Mouse (Mus musculus): ENCODE data around the gene Arhgap33. TPM values are rescaled to one million over a fixed set of nuclear protein-coding genes. Genes with fewer than 3 reads are reported as not detected.

The Arhgap33 gene
- 1 to 10 TPM in 1 of 2 experiments, under 1 TPM in 1; 0.49 to 1.0 TPM for total RNA-seq (2021)
- long read RNA-seq, experiment 1 = 0 reads
- long read RNA-seq, experiment 2 = 0 reads

DNA sequence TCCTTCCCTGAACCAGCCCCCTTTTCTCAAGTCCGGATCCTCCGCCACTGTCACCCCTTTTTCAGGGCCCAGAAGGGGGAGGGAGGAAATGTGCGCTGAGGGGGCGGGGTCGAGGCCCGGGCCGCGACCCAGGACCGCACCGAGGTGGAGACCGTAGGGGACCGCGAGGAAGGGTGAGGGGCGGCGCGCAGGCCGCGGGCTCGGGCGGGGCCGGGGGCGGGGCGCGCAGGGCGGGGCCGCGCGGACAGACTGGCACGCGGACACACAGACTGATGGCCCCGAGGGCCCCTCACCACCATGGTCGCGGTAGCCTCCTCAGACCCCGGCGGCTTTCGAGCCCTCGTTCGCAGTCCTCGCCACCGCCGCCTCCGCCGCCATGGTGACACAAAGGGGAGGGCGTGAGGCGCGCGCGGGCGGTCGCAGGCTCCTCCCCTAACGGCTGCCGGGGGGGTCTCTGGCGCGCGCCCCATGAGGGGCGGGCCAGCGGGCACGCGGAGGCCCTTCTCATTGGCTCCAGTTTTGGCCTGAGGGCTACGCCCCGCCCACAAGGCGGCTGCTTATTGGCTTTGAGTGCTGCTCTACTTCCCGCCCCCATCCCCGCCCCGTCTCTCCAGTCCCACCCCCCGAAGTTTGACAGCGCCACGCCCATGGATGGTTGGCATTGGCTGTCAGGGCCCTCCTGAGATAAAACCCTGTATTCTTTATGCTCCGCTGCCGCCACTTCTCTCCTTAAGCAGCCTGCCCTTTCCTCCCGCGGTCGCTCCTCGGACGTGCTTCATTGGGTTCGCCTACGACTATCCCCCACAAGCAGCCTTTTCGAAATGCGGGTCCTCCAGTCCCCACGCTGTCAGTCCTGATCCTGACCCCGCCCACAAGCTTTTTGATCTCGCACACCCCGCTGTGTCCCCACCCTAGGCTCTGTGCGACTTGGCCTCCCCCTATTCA lies at the start of gene Arhgap33:
Arhgap33 (minus strand) TSS at position 428 of the 945 bp plus-strand sequence.
- intact Hi-C loops (cut with DNase I) = loop anchor here (10.0 kb wide), 1 partner anchor 200 kb away; no protein-coding TSS in a partner anchor
- peak; percentile 90 to 94 for DNase-seq

DNA sequence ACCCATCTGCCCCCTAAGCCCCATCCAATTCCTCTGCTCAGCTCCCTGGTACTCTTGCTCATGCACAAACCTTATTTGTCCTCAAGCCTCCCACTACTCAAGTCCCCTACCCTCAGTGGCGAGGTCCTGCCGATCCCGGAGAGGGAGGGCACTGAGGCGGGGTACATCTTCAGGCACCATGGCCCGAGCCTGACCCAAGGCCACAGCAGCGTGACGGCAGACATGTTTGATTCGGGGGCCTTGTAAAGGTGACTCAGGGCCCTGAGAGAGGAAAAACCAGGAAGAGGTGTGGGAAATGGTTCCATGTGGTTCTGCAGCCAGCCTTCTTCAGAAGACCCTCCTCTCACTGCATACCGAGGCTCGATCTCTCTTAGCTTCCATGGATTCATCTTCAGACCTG lies 49.5 kb upstream of the Arhgap33 start:
- intact Hi-C loops (cut with DNase I) = no loop called here
- DNase-seq = no peak

DNA sequence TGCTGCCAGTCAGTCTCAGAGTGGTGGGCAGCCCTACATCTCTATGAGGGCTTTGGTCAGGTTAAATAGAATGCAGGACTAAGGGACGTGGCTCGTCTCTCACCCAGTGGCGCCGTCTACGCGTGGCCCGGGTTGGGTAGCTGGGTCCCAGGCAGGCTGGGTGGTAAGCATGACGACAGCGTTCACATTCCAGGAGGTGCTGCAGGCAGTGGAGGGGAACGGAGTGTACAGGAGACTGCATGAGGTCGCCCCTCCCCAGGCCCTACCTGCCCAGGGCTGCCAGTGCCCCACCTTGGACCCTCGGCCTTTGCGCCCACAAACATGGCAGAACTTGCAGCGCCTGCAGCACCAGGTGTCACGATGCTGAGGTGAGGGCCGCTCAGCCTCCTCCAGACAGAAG lies 46.7 kb upstream of the Arhgap33 start:
- DNase-seq = no peak
- intact Hi-C loops (cut with DNase I) = no loop called here

DNA sequence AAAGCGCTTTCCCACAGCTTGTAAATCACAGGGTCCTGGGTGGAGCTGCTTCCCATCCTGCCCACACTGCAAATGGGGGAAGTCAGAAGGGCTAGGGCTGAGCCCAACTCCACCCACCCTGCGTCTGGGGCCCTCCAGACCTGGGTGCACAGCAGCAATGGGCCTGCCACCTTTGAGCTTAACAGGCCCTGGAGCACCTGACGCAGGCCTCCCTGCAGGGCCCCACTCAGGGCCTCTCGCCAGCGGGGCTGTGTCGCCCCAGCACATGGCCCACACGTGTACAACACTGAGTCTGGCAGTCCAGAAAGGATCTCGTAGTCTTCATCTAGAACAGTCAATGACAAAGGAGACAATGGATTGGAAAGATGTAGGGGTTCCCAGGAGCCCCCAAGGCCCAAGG lies 45.1 kb upstream of the Arhgap33 start:
- DNase-seq = no peak
- intact Hi-C loops (cut with DNase I) = no loop called here

DNA sequence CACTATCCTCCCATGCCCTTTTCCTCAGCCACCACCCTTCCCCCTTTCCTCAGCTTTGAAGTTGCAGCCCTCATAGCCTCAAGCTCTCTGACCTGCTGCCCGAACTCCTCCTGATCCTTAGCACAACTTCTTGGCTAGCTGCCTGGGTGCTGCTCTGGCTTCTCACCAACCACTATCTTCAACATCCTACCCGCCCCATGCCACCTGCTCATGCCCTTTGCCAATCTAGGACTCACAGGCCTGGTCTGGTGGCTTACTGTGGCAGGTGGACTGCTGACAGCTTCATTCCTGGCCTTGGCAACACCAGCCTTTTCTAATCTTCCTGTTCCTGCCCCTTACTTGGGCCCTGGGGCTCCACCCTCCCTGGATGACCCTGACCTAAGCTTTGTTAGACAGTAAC lies 38.1 kb upstream of the Arhgap33 start:
- DNase-seq = peak; percentile 71 to 75
- intact Hi-C loops (cut with DNase I) = no loop called here

DNA sequence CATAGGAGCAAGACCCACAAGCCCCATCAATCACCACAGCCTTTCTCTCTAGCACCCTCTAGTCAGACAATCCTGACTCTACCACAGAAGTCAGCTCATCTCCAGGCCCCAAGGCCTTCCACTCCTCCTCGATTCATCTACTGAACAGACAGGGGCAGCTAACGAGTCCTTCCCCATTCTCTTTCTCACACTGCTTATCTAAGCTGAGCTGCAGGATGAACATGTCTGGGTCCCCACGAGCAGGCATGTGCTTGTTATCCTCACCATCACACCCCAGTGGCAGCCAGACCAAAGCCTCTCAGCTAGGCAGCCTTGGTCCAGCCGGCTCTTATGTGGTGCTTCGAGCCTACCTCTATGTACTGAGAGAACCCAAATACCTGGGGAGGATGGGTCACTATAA lies 37.5 kb upstream of the Arhgap33 start:
- intact Hi-C loops (cut with DNase I) = no loop called here
- no peak for DNase-seq

DNA sequence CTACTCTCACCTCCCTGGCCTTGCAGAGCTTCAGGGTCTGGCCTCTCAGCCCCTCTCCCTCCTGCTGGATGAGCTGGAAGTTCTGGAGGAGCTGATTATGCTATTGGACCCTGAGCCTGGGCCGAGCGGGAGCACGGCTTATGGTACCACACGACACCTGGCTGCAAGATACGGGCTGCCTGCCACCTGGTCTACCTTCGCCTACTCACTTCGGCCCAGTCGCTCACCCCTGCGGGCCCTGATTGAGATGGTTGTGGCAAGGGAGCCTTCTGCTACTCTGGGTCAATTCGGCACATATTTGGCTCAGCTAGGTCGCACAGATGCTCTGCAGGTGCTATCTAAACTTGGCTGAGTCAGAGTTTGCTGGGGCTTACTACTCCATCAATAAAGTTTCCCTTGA lies 32.7 kb upstream of the Arhgap33 start:
- intact Hi-C loops (cut with DNase I) = no loop called here
- no peak for DNase-seq

DNA sequence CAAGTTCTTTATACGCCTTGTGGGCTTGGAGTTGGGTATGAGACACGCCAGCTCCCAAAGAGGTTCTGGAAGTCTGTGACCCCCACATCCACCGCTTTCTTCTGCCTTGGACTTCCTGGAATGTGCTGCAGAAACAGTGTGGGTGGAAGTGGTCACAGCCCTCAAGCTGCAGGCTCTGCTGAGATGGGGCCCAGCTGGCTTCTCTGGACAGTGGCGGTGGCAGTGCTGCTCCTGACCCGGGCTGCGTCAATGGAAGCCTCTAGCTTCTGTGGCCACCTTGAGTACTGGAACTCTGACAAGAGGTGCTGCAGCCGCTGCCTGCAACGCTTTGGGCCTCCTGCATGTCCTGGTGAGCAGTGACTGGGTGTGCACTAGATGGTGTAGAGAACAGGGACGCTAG lies 31.2 kb upstream of the Arhgap33 start:
- no peak for DNase-seq
- intact Hi-C loops (cut with DNase I) = no loop called here

DNA sequence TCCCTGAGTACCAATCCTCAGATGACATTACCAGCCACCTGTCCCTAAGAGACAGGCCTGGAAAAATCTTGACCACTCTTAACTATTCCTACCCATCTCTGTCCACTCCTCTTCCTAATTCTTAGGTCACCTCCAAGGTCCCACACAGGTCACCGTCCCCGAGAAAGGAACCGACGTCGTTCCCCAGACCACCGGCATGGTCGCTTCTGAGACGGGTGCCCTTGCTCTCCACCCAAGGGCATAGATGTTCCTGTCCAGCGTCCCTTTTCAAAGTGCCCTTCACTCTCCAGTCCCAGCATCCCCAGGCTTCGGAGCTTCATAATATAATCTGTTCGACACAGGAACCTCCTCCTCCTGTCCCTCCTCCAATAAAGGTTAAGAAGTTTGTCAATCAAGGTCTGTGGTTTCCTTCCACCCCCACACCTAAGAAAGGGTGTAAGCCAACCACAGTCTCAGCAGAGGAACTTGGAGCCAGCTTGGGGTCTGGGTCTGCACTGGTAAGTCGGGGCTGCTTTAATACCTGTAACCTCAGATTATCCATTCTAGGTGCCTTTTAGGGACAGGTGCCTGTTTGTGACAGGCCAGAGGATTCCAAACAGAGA lies 30.2 kb upstream of the Arhgap33 start, which contains the start of gene Igflr1:
Igflr1 (plus strand) TSS at position 458 of the 602 bp plus-strand sequence.
- intact Hi-C loops (cut with DNase I) = no loop called here
- DNase-seq = no peak

DNA sequence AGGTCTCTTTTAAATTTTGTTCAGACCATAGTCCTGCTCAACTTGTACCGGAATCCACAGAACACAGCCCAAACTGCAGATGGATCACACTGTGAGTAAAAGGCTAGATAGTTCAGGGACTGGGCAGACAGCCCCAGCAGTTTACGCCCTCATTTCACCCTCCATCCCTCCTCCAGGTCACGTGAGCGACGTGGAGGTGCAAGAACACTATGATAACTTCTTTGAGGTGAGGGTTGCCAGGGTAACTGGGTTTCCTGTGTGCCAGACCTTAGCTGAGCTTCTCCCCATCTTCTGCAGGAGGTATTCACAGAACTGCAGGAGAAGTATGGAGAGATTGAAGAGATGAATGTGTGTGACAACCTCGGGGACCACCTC lies 29.0 kb upstream of the Arhgap33 start:
- intact Hi-C loops (cut with DNase I) = no loop called here
- DNase-seq = no peak

DNA sequence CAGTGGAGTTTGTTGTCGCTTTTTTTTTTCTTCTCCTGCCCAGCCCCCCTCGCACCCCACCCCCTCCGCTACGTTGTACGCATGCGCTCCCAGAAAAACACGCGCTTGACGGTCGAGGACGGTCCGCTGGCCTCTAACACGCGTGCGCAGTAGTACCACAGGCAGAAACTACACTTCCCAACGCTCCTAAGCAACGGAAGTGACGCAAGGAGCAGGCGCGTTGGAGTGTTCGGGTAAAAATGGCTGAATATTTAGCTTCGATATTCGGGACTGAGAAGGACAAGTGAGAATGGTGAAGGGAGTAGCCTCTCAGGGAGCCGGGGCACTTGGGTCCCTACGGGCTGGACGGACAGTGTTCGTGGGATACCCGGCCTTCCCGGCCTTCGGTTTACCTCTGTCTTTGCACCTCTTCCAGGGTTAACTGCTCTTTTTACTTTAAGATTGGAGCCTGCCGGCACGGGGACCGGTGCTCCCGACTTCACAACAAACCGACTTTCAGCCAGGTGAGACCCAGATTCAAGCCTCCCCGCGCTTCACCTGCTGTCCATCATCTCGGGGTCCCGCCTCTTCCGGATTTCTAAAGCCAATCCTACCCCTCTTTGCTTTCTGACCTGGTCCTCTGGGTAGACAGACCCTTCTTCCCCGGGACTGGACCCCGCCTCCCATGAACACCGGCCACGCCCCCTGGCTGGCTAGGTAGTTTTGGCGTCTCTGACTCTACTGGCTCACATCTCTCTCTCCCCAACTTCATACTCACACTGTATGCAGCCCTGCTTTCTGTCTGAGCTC lies 28.5 kb upstream of the Arhgap33 start, which contains the start of the genes U2af1l4, Gm49396 and Psenen:
U2af1l4 (plus strand) TSS at position 185 of the 789 bp plus-strand sequence.
Gm49396 (plus strand) TSS at position 228 of the 789 bp plus-strand sequence.
Psenen (minus strand) TSS at position 511 of the 789 bp plus-strand sequence.
- peak; percentile 90 to 96 for DNase-seq
- intact Hi-C loops (cut with DNase I) = no loop called here

DNA sequence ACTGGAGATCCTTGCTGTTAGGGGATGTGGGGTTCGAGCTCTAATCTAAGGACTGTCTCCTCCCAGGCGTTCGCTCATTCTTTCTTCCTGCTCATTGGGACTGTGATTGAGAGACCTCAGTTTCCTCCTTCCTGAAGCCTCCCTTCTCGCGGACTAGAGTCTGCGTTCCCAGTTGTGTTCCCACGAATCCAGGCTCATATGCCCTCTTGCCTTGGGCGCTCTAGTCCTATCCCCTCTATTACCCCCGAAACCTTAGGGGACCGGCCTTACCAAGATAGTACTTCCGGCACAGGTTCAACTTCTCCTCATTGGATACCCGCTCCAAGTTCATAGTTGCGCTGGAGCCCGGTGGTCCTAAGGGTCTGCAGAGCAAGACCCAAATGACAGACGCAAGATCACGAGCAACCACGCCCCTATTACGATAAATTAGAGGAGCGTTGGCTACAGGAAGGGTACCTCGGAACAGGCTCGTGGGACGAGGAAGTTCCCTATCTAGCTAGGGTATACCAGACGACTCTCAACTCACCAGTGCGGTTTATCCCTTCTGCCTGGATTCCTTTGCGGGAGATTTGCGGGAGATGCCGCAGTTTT lies 27.8 kb upstream of the Arhgap33 start:
- no peak for DNase-seq
- intact Hi-C loops (cut with DNase I) = no loop called here

DNA sequence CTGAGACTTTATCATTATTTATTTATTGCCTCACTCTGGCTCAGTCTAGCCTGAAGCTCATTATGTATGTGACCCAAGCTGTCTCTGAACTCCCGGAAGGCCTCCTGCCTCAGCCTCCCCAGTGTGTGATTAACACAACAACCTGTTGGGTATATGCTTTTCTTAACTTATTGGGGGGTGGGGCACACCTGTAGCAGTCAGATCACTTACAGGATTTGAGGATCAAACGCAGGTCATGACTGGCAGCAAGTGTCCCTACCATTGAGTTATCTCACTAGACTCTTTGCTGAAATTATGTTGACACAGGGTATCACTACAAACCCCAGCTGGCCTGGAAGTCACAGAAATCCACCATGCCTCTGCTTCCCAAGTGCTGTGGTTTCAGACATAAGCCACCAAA lies 25.4 kb upstream of the Arhgap33 start:
- DNase-seq = no peak
- intact Hi-C loops (cut with DNase I) = no loop called here

DNA sequence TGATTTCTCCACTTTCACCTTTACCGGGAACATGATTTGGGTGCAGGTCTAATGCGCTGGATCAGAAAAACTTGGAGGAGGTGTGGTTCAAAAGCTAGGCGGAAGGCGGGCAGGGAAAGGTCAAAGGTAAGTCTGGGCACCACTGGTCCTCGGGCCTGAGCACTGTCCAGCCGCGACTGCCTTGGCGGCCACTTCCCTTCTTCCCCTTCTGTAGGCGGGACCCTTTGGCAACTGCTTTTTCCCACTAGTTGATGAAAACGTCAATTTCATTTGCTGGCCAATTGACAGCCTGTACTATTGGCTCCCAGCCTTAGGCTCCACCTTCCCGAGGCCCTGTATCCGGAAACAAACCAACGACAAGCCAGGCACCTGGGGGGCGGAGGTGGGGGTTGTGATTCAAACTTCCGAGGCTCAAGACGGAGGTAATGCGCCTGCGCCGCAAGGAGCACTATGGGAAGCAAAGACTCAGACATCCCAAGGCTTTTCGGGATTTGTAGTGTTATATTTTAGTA lies 24.6 kb upstream of the Arhgap33 start, which contains the start of gene Lin37:
Lin37 (minus strand) TSS at position 396 of the 512 bp plus-strand sequence.
- DNase-seq = peak; percentile 93 to 95
- intact Hi-C loops (cut with DNase I) = no loop called here

DNA sequence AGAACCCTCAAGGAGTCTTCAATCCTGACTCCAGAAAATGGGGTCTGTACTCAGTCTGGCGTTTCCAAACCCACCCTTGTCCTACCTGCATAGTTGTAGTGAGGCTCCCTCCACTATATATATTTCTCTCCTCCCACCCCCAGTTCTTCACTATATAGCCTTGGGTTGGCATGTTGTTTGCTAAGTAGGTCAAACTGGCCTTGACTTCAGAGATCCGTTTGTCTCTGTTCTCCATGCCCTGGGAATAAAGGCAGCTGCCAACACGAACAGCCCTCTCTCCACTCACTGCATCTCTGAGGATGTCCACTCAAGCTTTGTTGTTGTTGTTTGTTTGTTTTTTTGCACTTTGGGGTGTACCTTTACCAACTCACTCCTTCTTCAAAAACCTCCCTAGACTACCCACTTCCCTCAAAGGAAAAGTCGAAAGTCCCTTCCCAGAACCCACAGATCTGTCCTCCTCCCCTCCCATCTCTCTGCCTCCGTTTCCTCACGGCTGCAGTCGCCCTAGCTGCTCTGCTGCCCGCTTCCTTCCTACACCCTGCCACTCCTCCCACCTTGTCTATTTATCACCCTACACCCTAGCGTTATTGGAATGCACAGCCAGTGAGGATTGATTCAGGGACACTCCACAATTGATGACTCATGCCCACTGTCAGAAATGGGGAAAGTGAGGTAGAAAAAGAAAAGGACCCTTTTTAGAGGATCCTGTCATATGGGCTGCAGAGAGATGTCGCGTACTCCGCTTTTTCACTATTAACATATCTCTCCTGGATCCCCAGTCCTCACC lies 24.0 kb upstream of the Arhgap33 start:
- intact Hi-C loops (cut with DNase I) = no loop called here
- no peak for DNase-seq

DNA sequence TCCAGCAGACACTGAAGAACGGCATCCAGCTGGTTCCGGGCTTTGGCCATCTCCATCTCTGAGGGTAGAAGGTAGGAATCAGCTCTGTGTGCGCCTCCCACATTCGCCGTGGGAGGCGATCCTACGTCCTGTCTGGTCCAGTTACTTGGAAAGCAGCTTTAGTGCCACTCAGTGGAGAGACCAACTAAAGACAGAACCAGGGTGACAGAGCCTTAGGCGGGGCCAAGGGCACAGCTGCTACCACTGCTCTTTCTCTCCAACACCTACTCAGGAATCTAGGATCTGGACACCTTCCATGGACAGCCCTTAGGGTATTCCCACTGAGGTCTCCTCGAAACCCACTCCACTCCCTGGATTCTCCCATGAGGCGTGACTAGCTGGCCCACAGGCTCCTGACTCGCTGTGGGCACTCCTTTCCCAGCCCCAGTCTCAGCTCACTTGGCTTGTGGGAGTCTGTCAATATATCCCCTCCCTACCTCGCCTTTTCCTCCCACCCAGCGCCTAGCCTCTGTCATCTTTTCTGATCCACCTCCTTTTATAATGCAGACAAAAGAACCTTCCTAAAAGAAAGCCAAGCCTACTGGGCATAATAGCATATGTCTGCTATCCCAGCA lies 23.1 kb upstream of the Arhgap33 start:
- DNase-seq = no peak
- intact Hi-C loops (cut with DNase I) = no loop called here

DNA sequence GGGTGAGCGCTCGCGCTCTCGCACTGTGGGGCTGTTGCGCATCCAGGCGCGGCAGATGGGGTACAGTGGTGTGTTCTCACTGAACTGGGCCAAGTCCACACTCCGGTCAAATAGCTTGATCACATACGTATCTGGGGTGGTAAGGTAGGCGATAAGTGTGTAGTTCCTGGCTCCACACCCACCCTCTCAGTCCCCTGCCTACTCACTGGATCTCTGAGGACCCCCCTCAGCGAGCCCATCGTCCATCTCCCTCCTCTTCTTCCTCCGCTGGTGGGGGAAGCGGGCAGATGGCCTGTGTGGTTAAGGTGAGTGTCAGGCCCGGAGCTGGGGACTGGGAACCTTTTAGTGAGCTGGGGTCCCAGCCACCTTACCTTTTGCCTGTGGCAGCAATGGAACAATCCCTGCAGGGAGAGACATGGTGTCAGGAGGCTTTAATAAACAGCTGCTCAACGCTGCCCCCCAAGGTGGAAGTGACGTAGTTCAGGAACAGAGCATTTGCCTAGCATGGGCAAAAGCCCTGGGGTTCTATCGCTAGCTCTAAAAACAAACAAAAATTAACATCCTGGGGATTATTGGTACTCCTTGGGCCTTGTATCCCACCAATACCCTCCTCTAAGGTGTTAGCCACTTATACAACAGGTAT lies 22.2 kb upstream of the Arhgap33 start:
- intact Hi-C loops (cut with DNase I) = no loop called here
- no peak for DNase-seq

Measured in gastrocnemius, postnatal 36 days (tissue).